Mouse (Mus musculus): ENCODE results near the gene Slc23a4. TPM values are rescaled to one million over a fixed set of nuclear protein-coding genes. Genes with fewer than 3 reads are reported as not detected.
A peak's percentile ranks its signal among the peaks of the same experiment; 100 is the strongest.

Gene Slc23a4
- polyA plus RNA-seq (2012; ENCODE audit: insufficient read depth, insufficient read length, missing spikeins), result not detected in 2 replicates

DNA sequence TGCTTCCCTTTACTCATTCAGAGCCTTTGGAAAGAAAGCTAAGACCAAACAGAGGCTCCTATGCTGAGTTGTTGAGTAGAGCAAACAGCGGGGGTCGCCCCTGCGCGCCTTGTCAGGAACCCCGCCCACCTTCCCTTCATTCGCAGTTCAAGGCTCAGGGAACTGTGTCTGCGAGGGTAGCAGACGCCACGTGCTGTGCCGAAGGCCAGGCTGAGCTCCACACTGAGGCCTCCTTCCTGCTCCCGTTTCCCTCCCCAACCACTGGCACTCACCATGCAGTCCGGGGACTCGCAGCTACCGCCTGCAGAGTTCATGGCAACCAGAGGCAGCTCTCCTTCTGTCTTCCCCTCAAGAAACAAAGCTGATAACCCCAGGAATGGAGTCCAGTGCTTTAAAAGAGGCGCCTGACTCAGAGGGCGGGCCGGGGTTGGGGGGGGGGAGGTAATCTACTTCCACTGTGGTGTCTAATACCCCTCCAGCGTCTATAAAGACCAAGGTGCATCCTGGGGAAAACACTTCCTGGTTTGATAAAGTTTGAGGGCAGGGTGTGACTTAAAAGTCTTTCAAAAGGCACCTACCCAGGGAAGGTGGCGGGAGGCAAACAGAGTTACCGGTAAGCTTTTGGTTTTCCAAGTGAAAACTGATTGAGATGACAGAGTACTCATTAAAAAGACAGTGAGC lies at the start of gene Slc23a4:
TSS of gene Slc23a4 (minus strand) at position 324 of the 681 bp plus-strand sequence.
- no peaks in the 10 kb centered on the region; the same call in 1 of the 2 replicates for H3K4me1 ChIP-seq (ENCODE audit: control insufficient read depth, insufficient read depth, insufficient read length, low read length)
- no peak within 1 kb of the TSS for H3K27ac ChIP-seq (replicated peaks; ENCODE audit: low read depth, low read length)
- H3K4me3 ChIP-seq (ENCODE audit: insufficient read depth, low read depth, low read length), result no peak within 1 kb of the TSS

DNA sequence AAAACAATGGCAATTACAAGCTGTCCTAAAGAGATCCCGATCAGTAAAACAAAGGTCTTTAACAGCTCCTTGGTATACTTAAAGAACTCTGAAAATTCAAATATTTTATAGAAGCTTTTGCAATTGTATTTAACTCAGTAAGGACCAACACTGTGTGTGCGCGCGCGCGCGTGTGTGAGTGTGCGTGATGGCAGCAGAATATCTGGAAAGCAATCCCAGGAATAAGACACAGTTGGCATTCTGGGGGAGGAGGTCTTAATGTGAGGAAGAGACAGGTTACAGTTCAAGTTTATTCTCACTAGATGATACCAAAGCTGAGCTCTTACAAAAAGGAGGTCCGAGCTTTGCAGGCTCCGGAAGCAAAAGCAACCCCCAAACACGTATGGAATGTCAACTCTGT lies 45.1 kb upstream of the Slc23a4 start:
- no peak overlapping the region for H3K4me3 ChIP-seq (ENCODE audit: insufficient read depth, low read depth, low read length)
- no peak overlapping the region for H3K27ac ChIP-seq (replicated peaks; ENCODE audit: low read depth, low read length)
- H3K4me1 ChIP-seq (ENCODE audit: control insufficient read depth, insufficient read depth, insufficient read length, low read length), result no peaks in the 10 kb centered on the region

DNA sequence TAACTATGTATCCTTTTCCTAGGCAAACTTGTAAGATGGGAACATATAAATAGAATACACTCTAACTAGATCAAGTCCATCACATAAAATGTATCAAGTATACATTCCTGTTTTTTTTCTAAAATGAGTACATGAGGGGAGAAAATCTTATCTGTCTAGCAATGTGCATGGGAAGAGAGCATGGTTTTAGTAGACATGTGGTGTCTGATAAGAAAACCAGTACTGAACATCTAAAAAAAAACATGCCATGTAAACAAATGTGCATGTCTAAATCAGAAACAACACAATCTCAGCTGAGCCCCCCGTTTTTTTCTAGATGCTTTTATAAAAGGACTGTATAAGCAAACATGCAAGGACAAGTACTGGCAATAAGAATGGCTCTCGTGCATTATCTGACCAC lies 44.5 kb upstream of the Slc23a4 start:
- Histone ChIP-seq H3K4me3 (ENCODE audit: insufficient read depth, low read depth, low read length) (no peak overlapping the region), H3K27ac (replicated peaks; ENCODE audit: low read depth, low read length) (no peak overlapping the region), H3K4me1 (ENCODE audit: control insufficient read depth, insufficient read depth, insufficient read length, low read length) (no peaks in the 10 kb centered on the region)

DNA sequence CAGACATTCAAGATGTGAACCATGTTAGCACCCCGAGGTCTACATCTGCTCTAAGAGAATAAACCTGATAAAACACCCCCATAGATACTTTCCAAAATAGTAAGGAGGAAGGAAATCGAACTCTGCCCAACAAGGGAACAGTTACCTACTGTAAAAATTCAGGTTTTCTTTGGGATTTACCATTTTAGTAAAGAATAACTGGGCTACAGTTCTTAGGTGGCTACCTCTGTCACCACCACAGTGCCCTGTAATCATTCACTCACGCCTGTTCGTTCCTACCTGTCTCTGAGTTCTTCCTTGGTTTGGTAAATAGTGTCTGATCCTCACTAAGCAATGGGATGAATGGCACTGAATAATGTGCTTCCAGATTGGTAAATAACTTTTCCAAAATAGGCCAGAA lies 42.6 kb upstream of the Slc23a4 start:
- no peak overlapping the region for H3K27ac ChIP-seq (replicated peaks; ENCODE audit: low read depth, low read length)
- H3K4me1 ChIP-seq (ENCODE audit: control insufficient read depth, insufficient read depth, insufficient read length, low read length), result no peaks in the 10 kb centered on the region
- H3K4me3 ChIP-seq (ENCODE audit: insufficient read depth, low read depth, low read length), result no peak overlapping the region

DNA sequence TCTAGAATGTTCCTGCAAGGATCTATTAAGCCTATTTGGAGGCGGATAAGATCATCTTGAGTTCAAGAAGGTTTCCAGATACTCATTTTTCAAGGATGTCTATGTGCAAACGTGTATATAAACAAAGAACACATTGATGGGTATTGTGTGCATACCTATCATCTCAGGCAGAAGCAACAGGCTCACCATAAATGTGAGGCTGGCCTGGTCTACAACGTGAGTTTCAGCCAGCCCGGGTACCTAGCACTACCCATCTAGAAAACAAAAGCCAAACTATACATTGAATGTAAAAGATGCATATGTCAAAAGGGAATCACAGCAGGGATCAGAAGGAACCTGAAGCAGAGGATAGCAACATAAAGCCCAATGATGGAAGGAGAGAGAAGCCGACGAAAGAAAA lies 42.0 kb upstream of the Slc23a4 start:
- Histone ChIP-seq H3K27ac (replicated peaks; ENCODE audit: low read depth, low read length) (no peak overlapping the region), H3K4me3 (ENCODE audit: insufficient read depth, low read depth, low read length) (no peak overlapping the region), H3K4me1 (ENCODE audit: control insufficient read depth, insufficient read depth, insufficient read length, low read length) (no peaks in the 10 kb centered on the region)

DNA sequence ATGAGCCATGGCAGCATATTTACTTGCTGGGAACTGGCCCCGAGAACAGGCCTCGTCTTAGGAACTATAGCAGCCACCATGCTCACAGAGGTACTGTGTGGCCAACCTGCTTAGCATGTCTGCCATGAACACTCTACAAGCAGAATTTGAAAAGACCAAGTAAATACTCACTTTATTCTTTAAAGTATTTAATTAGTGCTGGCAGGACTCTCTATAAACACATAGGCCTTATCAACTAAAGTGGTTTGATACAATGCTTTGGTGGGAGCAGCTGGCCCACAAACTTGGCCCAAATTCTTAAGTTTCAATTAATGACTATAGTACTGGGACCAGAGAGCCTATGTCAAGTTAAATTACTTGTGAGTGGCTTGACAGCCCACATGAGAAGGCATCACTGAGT lies 39.8 kb upstream of the Slc23a4 start:
- Histone ChIP-seq H3K27ac (replicated peaks; ENCODE audit: low read depth, low read length) (no peak overlapping the region), H3K4me1 (ENCODE audit: control insufficient read depth, insufficient read depth, insufficient read length, low read length) (no peaks in the 10 kb centered on the region)

DNA sequence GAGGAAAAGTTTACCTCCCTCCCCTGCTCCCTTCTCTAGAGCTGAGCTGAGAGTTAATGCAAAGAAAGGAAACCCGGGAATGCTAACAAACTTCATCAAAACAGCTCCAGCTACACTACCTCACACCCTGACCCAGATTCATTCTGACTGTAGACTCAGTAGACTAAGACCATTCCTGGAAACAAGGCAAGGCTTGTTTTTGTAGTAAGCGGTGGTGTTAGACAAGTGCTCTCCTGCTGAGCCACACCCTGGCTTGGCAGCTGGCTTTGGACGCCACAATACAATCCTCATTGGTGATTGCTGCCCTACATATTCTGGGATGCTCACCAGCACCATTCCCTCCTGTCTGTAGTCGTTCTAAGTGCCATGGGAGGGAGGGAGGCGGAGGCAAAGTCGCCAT lies 39.1 kb upstream of the Slc23a4 start:
- no peak overlapping the region for H3K27ac ChIP-seq (replicated peaks; ENCODE audit: low read depth, low read length)

More for the DNA sequence above, 39.8 kb upstream of the Slc23a4 start:
- H3K4me3 ChIP-seq (ENCODE audit: insufficient read depth, low read depth, low read length), result no peak overlapping the region

DNA sequence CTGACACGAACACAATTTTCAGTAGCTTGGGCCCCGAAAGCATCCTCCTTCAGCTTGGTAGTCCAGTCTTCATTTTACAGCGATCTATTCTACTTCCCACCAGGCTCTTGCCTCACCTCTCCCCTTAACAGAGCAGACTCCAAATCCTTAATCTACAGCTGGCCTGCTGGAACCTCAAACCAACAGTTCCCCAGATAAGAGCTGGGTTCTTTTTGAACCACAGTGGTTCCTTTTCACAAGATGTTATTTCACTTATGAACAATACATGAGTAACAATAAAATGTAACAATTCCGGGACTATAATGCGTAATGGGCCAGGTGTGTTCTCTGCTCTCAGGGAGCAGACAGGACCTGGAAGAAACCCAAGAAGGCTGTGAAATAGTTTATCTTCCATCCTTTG lies 28.4 kb upstream of the Slc23a4 start:
- Histone ChIP-seq H3K4me1 (ENCODE audit: control insufficient read depth, insufficient read depth, insufficient read length, low read length) (no peaks in the 10 kb centered on the region), H3K4me3 (ENCODE audit: insufficient read depth, low read depth, low read length) (no peak overlapping the region), H3K27ac (replicated peaks; ENCODE audit: low read depth, low read length) (no peak overlapping the region)

More for the DNA sequence above, 39.1 kb upstream of the Slc23a4 start:
- no peaks in the 10 kb centered on the region for H3K4me1 ChIP-seq (ENCODE audit: control insufficient read depth, insufficient read depth, insufficient read length, low read length)
- H3K4me3 ChIP-seq (ENCODE audit: insufficient read depth, low read depth, low read length), result no peak overlapping the region

DNA sequence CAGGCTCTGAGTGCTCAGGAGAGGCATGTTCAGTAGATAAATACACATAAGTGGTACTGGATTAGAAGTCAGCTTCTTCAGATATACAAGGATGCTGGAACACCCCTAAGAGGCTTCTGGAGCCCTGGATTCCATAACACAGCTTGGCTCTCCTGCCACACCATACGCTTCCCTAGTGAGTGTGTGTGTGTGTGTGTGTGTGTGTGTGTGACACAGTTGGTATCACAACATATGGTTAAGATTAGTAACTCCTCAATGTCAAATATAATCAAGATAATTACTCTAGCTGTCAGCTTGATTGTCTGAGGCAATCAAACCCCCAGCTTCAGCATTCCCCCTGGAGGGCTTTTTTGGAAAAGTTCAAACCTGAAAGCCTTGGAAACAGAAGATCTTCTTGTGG lies 23.7 kb upstream of the Slc23a4 start:
- Histone ChIP-seq H3K4me3 (ENCODE audit: insufficient read depth, low read depth, low read length) (no peak overlapping the region), H3K27ac (replicated peaks; ENCODE audit: low read depth, low read length) (no peak overlapping the region), H3K4me1 (ENCODE audit: control insufficient read depth, insufficient read depth, insufficient read length, low read length) (no peaks in the 10 kb centered on the region)

DNA sequence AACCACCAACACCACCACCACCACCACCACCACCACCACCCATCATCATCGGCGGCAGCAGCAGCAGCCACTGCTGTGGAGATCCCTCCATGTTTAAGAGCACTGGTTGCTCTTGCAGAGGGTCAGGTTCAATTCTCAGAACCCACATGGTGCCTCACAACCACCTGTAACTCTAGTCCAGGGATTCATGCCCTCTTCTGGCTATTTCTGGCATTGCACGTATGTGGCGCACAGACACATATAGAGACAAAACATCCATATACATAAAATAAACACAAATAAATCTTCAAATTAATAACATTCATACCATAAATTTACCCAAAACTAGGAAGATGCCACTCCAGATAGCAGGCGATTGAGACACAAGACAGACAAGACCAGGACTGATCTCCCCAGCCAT lies 22.5 kb upstream of the Slc23a4 start:
- Histone ChIP-seq H3K27ac (replicated peaks; ENCODE audit: low read depth, low read length) (no peak overlapping the region), H3K4me1 (ENCODE audit: control insufficient read depth, insufficient read depth, insufficient read length, low read length) (no peaks in the 10 kb centered on the region), H3K4me3 (ENCODE audit: insufficient read depth, low read depth, low read length) (no peak overlapping the region)

DNA sequence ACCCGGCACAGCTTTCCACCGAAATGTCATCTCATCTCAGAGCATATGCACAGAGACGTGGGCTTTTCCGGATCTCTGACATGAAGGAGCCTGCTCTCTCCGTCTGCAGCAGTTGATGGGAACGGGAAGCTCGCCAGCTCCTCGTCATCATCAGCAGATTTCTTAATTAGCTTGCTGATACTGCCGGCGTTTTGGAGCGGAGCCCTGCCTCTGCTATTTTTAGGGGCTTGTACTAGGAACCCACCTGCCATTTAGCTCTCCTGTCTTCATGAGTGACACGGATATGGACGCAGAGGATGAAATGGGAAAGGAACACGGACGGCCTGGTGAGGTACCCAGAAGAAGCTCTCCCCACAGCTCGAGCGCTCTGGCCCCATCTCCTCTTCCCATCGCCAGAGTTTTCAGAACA lies 14.1 kb upstream of the Slc23a4 start:
- no peak overlapping the region for H3K4me3 ChIP-seq (ENCODE audit: insufficient read depth, low read depth, low read length)
- H3K4me1 ChIP-seq (ENCODE audit: control insufficient read depth, insufficient read depth, insufficient read length, low read length), result no peaks in the 10 kb centered on the region
- no peak overlapping the region for H3K27ac ChIP-seq (replicated peaks; ENCODE audit: low read depth, low read length)

DNA sequence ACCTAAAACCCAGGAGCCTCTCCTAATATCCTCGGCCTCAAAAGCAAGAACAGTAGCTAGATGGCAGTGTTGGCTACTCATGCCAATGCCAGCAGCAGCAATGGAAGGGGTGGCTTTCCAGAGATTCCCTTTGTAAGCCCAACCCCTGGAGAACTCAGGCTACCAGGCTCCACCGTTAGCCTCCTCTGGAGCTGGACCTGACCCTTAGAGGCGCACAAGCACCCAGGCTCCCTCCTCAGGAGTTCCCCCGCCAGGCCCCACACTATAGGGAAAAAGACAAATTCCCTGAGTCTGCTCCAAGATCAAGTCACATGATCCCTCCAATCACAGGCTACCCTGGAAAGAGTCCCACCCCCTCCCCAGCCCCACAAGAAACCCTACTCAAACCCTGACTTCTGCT lies 10.9 kb upstream of the Slc23a4 start:
- no peaks in the 10 kb centered on the region for H3K4me1 ChIP-seq (ENCODE audit: control insufficient read depth, insufficient read depth, insufficient read length, low read length)
- H3K4me3 ChIP-seq (ENCODE audit: insufficient read depth, low read depth, low read length), result no peak overlapping the region
- no peak overlapping the region for H3K27ac ChIP-seq (replicated peaks; ENCODE audit: low read depth, low read length)

DNA sequence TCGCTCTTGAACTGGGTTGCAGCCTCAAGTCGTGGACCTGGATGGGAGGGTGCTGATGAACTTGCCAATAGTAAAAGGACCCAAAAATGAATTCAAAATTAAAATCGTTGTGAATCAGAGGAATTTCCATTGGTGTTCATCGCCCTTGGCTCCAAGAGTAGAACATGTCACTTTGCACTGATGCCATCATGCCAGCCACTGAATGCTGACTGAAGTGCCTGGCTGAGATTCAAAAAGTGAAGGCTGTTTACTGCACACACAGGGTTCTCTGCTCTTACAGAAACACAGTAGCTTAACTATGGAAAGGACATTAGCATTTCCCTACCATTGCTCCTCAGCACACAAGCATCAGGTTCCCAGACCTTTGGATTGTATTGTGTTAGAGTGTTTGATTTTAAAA lies 8.3 kb upstream of the Slc23a4 start:
- H3K4me1 ChIP-seq (ENCODE audit: control insufficient read depth, insufficient read depth, insufficient read length, low read length), result no peaks in the 10 kb centered on the region
- no peak overlapping the region for H3K4me3 ChIP-seq (ENCODE audit: insufficient read depth, low read depth, low read length)
- no peak overlapping the region for H3K27ac ChIP-seq (replicated peaks; ENCODE audit: low read depth, low read length)

DNA sequence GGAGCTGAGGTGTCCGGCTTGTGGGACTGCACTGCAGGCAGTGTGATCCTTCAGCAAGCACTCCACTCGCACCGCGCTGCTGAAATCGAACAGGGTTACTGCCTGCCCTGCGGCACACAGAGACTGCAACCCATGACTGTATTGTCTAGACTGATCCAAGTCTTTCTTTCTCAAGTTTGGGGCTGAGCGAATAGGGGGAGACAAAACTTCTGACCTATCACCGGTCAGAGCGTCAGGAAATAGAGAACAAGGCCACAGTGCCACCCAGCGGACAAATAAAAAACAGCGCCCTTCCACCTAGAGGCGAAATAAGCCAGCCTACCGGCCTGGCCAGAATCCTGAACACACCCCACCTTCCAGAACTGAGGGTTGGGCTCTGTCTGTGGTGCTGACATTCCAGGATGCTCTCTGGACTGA lies 7.1 kb upstream of the Slc23a4 start:
- Histone ChIP-seq H3K27ac (replicated peaks; ENCODE audit: low read depth, low read length) (no peak overlapping the region), H3K4me3 (ENCODE audit: insufficient read depth, low read depth, low read length) (peak overlapping the region; percentile 55), H3K4me1 (ENCODE audit: control insufficient read depth, insufficient read depth, insufficient read length, low read length) (no peaks in the 10 kb centered on the region)

DNA sequence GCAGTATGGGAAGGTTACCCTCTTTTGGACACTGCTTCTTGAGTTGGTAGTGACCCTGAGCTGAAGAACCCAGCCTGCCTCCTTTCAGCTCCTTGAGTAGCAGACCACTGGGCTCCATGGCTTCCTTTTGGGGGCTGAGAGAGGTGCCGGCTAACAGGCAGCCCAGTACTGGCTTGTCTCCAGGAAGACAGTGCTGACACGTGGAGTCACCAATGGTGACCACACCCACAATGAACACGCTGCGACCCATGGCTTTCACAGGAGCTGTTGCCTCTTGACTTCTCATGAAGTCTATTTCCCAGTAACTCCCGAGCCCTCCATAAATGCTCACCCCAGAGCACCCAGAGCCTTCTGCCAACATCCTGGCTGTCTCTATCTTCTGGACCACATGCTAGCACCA lies 6.5 kb upstream of the Slc23a4 start:
- Histone ChIP-seq H3K4me3 (ENCODE audit: insufficient read depth, low read depth, low read length) (no peak overlapping the region), H3K4me1 (ENCODE audit: control insufficient read depth, insufficient read depth, insufficient read length, low read length) (no peaks in the 10 kb centered on the region), H3K27ac (replicated peaks; ENCODE audit: low read depth, low read length) (no peak overlapping the region)

DNA sequence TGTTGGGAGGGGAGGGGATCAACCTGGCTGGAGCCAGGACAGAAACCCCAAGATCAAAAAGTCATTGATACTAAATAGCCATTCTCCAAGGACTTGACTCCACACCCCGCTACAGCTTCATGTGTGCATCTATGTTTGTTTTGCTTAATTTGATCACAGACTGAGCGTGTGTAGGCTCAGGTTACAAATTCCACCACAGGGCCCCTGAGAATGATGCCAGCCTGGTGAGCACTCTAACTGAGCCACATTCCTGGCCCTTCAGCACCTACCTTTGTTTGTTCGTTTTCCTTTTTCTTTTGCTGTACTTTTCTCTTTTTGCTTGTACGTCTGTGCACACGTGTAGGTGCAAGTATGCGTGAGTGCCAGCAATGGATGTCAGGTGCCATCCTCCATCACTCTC lies 1.1 kb upstream of the Slc23a4 start:
- no peak overlapping the region for H3K27ac ChIP-seq (replicated peaks; ENCODE audit: low read depth, low read length)
- H3K4me3 ChIP-seq (ENCODE audit: insufficient read depth, low read depth, low read length), result no peak overlapping the region
- no peaks in the 10 kb centered on the region; the same call in 1 of the 2 replicates for H3K4me1 ChIP-seq (ENCODE audit: control insufficient read depth, insufficient read depth, insufficient read length, low read length)
